Mouse (Mus musculus) limb, embryonic 12.5 days (tissue): ENCODE results near the gene Swi5. TPM values are rescaled to one million over a fixed set of nuclear protein-coding genes. Genes with fewer than 3 reads are reported as not detected.

Source experiments
- ATAC-seq: fragments of 200-750 bp; cut with Nextera tagmentation; 2 replicates; pipeline ENCODE4 v1.8.0; 2017; ENCODE audit warnings: low read depth, moderate TSS enrichment; ENCODE audit not compliant: insufficient number of reproducible peaks, insufficient read depth, low FRiP score, low TSS enrichment
- H3K27ac ChIP-seq: fragments of 300-500 bp; sonication (generic); 2 replicates; pipeline ENCODE4 v1.5.1; 2016; ENCODE audit warnings: mild to moderate bottlenecking, moderate library complexity
- H3K27me3 ChIP-seq: fragments of 300-500 bp; sonication (generic); 2 replicates; pipeline ENCODE4 v1.6.1; 2016; ENCODE audit warnings: mild to moderate bottlenecking, moderate library complexity
- H3K36me3 ChIP-seq: fragments of 300-500 bp; sonication (generic); 2 replicates; pipeline ENCODE4 v1.6.1; 2016; ENCODE audit warnings: mild to moderate bottlenecking, moderate library complexity
- H3K4me1 ChIP-seq: fragments of 300-500 bp; sonication (generic); replicated peaks from 2 replicates; pipeline ENCODE4 v1.6.1; 2016
- H3K4me2 ChIP-seq: fragments of 300-500 bp; sonication (generic); 2 replicates; pipeline ENCODE4 v1.6.1; 2016; ENCODE audit warnings: mild to moderate bottlenecking, moderate library complexity
- H3K4me3 ChIP-seq: fragments of 300-500 bp; sonication (generic); replicated peaks from 2 replicates; pipeline ENCODE4 v1.5.1; 2016; ENCODE audit warnings: mild to moderate bottlenecking
- H3K9ac ChIP-seq: fragments of 300-500 bp; sonication (generic); replicated peaks from 2 replicates; pipeline ENCODE4 v1.6.1; 2016; ENCODE audit warnings: mild to moderate bottlenecking, moderate library complexity
- H3K9me3 ChIP-seq: fragments of 300-500 bp; sonication (generic); 2 replicates; pipeline ENCODE4 v1.6.1; 2016; ENCODE audit warnings: mild to moderate bottlenecking, moderate library complexity
- WGBS: fragments of 180-500 bp; shearing (Covaris S2); methylation state at CpG from one replicate; pipeline ENCODE4 v1.1.7; 2016; 5-methylcytosine and 5-hydroxymethylcytosine counted together
- microRNA-seq: library from miRNA; unstranded; fragments of <30 nt; microRNA quantifications from one replicate; pipeline ENCODE4, GENCODE M21; 2017
- polyA plus RNA-seq: library from polyadenylated mRNA; unstranded; fragments of >200 nt; fragmentation: Nextera tagmentation; extraction: Ambion mirVana; gene quantifications from 2 replicates; pipeline ENCODE4 v1.2.1, GENCODE M21; 2016

The Swi5 gene
- polyA plus RNA-seq, 1 experiment from 2014 or later = 439 TPM

- Histone ChIP-seq H3K9ac (no peak overlapping the region), H3K27me3 (no peaks in the 10 kb centered on the region), H3K9me3 (no peaks in the 10 kb centered on the region), H3K27ac (no peak overlapping the region), H3K4me1 (peaks cover 17% of the 10 kb centered on the region), H3K4me2 (no peak overlapping the region), H3K36me3 (peaks cover 36% of the 10 kb centered on the region), H3K4me3 (no peak overlapping the region)
- ATAC-seq = no peak
- WGBS = 92% methylated on average over 9 of the region's 9 CpGs
Observed at GRCm38 (mm10) chr2:32238708-32239435, 49.0 kb downstream of the Swi5 start.

GRCm38 (mm10) chr2:32237571-32237970 lies 50.3 kb downstream of the Swi5 start:
- no peaks in the 10 kb centered on the region for H3K9me3 ChIP-seq
- H3K36me3 ChIP-seq = peaks cover 41% of the 10 kb centered on the region
- WGBS = 45% methylated on average over 4 of the region's 4 CpGs

GRCm38 (mm10) chr2:32236760-32237487 lies 51.0 kb downstream of the Swi5 start:
- Histone ChIP-seq H3K9me3 (no peaks in the 10 kb centered on the region), H3K4me2 (peak overlapping the region; percentile 79), H3K4me1 (peaks cover 17% of the 10 kb centered on the region), H3K9ac (peak overlapping the region; percentile 76), H3K27ac (peak overlapping the region; percentile 91), H3K27me3 (no peaks in the 10 kb centered on the region), H3K4me3 (peak overlapping the region; percentile 65), H3K36me3 (peaks cover 44% of the 10 kb centered on the region)
- WGBS = under 1% methylated on average over 20 of the region's 20 CpGs
- peak; percentile 52 for ATAC-seq

More at GRCm38 (mm10) chr2:32237571-32237970, 50.3 kb downstream of the Swi5 start:
- Histone ChIP-seq H3K4me2 (peak overlapping the region; percentile 79), H3K4me1 (peaks cover 17% of the 10 kb centered on the region), H3K27me3 (no peaks in the 10 kb centered on the region), H3K27ac (peak overlapping the region; percentile 37; the same call in 1 of the 2 replicates), H3K4me3 (peak overlapping the region; percentile 65), H3K9ac (no peak overlapping the region)
- ATAC-seq = no peak

- Histone ChIP-seq H3K9me3 (no peaks in the 10 kb centered on the region), H3K27ac (peak within 1 kb of the TSS; percentile 91), H3K4me3 (peak within 1 kb of the TSS; percentile 65), H3K9ac (peak within 1 kb of the TSS; percentile 76), H3K36me3 (peaks cover 50% of the 10 kb centered on the region), H3K27me3 (no peaks in the 10 kb centered on the region), H3K4me2 (peak within 1 kb of the TSS; percentile 79), H3K4me1 (peaks cover 17% of the 10 kb centered on the region)
- ATAC-seq = peak; percentile 84
- WGBS = under 1% methylated on average over 54 of the region's 54 CpGs
Observed at GRCm38 (mm10) chr2:32235886-32236759, 51.8 kb downstream of the Swi5 start, which contains the start of gene Pomt1. Gene Pomt1 (plus strand): TSS chr2:32236590.

- 38% methylated on average over 7 of the region's 7 CpGs for WGBS
- no peaks in the 10 kb centered on the region for H3K27me3 ChIP-seq
- H3K36me3 ChIP-seq = peaks cover 53% of the 10 kb centered on the region
- ATAC-seq = no peak
- peaks cover 17% of the 10 kb centered on the region for H3K4me1 ChIP-seq
- peak overlapping the region; percentile 79 for H3K4me2 ChIP-seq
- H3K27ac ChIP-seq = peak overlapping the region; percentile 91
- H3K9me3 ChIP-seq = no peaks in the 10 kb centered on the region
- peak overlapping the region; percentile 65 for H3K4me3 ChIP-seq
- H3K9ac ChIP-seq = peak overlapping the region; percentile 76
Observed at GRCm38 (mm10) chr2:32235433-32235832, 52.4 kb downstream of the Swi5 start.

Small RNA genes lying within 50 kb of the gene (microRNA-seq; reads per million reads assigned to microRNA genes)
- 2.3 reads per million, percentile 2 among the genes with 10 or more reads in this experiment for gene Gm23363
- gene Mir199b = 2,160 reads per million, percentile 82 among the genes with 10 or more reads in this experiment

Other genes with a start within 250 kb of the Swi5 start
- 4.0 and 4.4 TPM in 2 replicates for gene Fam78a, start 203.2 kb downstream of the Swi5 start, polyA plus RNA-seq
- 5.0 and 5.7 TPM in 2 replicates for gene Plpp7, start 192.5 kb downstream of the Swi5 start, polyA plus RNA-seq
- 69.2 and 89.9 TPM in 2 replicates for gene Prrc2b, start 137.0 kb downstream of the Swi5 start, polyA plus RNA-seq
- 26.8 and 29.4 TPM in 2 replicates for gene Pomt1, start 51.5 kb downstream of the Swi5 start, polyA plus RNA-seq
- gene Uck1, start 27.9 kb downstream of the Swi5 start, polyA plus RNA-seq = 64.8 and 65.3 TPM in 2 replicates
- gene Golga2, start 691 bp downstream of the Swi5 start, polyA plus RNA-seq = 24.9 and 28.4 TPM in 2 replicates
- gene Ciz1, start 64.3 kb upstream of the Swi5 start, polyA plus RNA-seq = 55.4 and 62.1 TPM in 2 replicates
- 38.8 and 46.8 TPM in 2 replicates for gene Dnm1, start 65.3 kb upstream of the Swi5 start, polyA plus RNA-seq
- 44.3 and 45.8 TPM in 2 replicates for gene 1110008P14Rik, start 93.9 kb upstream of the Swi5 start, polyA plus RNA-seq
- 0.95 TPM in 1 of 2 replicates, not detected in the other for gene Lcn2, start 100.2 kb upstream of the Swi5 start, polyA plus RNA-seq
- gene Ptges2, start 107.8 kb upstream of the Swi5 start, polyA plus RNA-seq = 32.2 and 36.7 TPM in 2 replicates
- gene Naif1, start 162.4 kb upstream of the Swi5 start, polyA plus RNA-seq = 5.1 and 5.6 TPM in 2 replicates
- gene Slc25a25, start 163.4 kb upstream of the Swi5 start, polyA plus RNA-seq = 26.0 and 28.3 TPM in 2 replicates
- 12.3 and 16.0 TPM in 2 replicates for gene Fam102a, start 247.3 kb upstream of the Swi5 start, polyA plus RNA-seq